Mouse (Mus musculus): ENCODE results near the gene Praf2. TPM values are rescaled to one million over a fixed set of nuclear protein-coding genes. Genes with fewer than 3 reads are reported as not detected.

The Praf2 gene
- polyA plus RNA-seq (2012; rRNA removed) = 90.1 and 91.4 TPM in 2 replicates

GRCm38 (mm10) chrX:7728215-7728921 lies at the start of gene Praf2:
Gene Praf2 (plus strand): TSS chrX:7728439.

GRCm38 (mm10) chrX:7680864-7681263 lies 47.4 kb upstream of the Praf2 start, which contains the start of gene Magix:
Gene Magix (minus strand): TSS chrX:7681251.

DNA sequence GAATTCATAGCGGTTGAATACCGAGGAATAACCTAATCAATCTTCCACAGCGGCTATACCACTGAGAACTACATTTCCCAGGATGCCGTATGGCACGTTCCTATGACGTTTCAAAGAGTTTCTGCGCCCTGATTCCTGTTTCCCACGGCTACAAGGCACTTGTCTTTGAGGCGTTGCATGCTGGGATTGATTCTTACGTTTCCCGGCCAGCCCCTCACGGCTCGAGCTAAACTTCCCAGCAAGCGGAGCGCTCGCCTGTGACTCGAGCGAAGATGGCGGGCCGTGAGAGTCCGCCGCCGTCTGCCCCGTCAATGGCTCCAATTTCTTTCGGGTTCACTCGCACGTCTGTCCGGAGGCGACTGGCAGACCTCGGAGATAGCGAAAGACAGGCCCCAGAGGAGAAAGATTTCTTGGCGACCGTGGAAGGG lies 31.3 kb upstream of the Praf2 start, which contains the start of gene Gpkow:
Gpkow (plus strand) TSS at position 178 of the 428 bp plus-strand sequence.

GRCm38 (mm10) chrX:7714135-7714899 lies 13.9 kb upstream of the Praf2 start, which contains the start of gene Wdr45:
Gene Wdr45 (plus strand): TSS chrX:7714333.

GRCm38 (mm10) chrX:7721514-7722281 lies 6.5 kb upstream of the Praf2 start, which contains the start of gene Gm45208:
Gene Gm45208 (plus strand): TSS chrX:7722245.

GRCm38 (mm10) chrX:7750432-7751116 lies 22.3 kb downstream of the Praf2 start, which contains the start of gene Ccdc120:
Gene Ccdc120 (minus strand): TSS chrX:7750905.

DNA sequence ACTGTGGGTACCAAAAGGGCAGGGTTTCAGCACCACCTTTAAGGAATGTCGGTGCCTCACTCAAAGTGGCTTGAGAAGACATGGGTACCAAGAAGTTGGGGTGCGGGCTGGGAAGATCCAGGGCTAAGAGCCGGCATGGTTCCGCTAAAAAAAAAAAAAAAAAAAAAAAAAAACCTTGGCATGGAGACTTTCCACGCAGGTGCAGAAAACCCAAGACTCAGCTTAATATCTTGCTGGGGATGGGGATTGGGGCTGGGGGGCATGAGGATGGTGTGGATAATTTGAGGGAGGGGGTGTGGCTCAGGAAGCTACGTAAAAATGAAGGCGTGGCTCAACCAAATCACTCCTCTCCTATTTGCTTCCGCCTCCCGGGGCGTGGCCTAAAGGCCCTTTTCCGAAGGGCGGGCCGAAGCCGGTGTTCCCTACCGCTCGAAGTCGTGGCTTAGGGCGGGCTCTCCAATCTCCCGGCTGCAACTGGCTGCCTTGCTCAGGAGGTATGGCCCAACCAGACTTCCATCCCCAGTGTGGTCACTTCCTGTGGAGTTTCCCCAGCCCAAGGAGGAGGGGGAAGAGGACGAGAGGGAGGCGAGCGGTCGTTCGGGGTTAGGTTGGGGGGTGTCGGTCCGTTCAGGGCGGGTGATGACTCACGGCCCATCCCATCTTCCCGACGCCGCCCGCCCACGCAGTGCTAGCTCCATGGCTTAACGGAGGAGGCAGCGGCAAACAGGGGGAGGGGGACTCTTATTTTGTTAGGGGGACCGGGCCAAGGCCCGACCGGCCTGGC lies 34.1 kb downstream of the Praf2 start, which contains the start of gene Tfe3:
Tfe3 (plus strand) TSS at position 424 of the 784 bp plus-strand sequence.

Other genes starting within 250 kb of the Praf2 start
- 0.17 TPM in 1 of 2 replicates, not detected in the other for gene Foxp3, start 154.8 kb upstream of the Praf2 start, polyA plus RNA-seq (2012; rRNA removed)
- 5.7 and 6.3 TPM in 2 replicates for gene Ppp1r3f, start 154.2 kb upstream of the Praf2 start, polyA plus RNA-seq (2012; rRNA removed)
- 21.8 and 22.6 TPM in 2 replicates for gene Ccdc22, start 122.9 kb upstream of the Praf2 start, polyA plus RNA-seq (2012; rRNA removed)
- gene Cacna1f, start 121.4 kb upstream of the Praf2 start, polyA plus RNA-seq (2012; rRNA removed) = 0.07 TPM in 1 of 2 replicates, not detected in the other
- 2.7 and 3.3 TPM in 2 replicates for gene Syp, start 90.0 kb upstream of the Praf2 start, polyA plus RNA-seq (2012; rRNA removed)
- 31.8 and 33.4 TPM in 2 replicates for gene Prickle3, start 71.2 kb upstream of the Praf2 start, polyA plus RNA-seq (2012; rRNA removed)
- 149 and 231 TPM in 2 replicates for gene Plp2, start 57.0 kb upstream of the Praf2 start, polyA plus RNA-seq (2012; rRNA removed)
- 3.4 and 4.6 TPM in 2 replicates for gene Magix, start 47.2 kb upstream of the Praf2 start, polyA plus RNA-seq (2012; rRNA removed)
- gene Gpkow, start 31.3 kb upstream of the Praf2 start, polyA plus RNA-seq (2012; rRNA removed) = 7.9 and 9.3 TPM in 2 replicates
- gene Wdr45, start 14.1 kb upstream of the Praf2 start, polyA plus RNA-seq (2012; rRNA removed) = 46.9 and 64.6 TPM in 2 replicates
- gene Gm45208, start 6.2 kb upstream of the Praf2 start, polyA plus RNA-seq (2012; rRNA removed) = 0.71 and 1.6 TPM in 2 replicates
- gene Ccdc120, start 22.5 kb downstream of the Praf2 start, polyA plus RNA-seq (2012; rRNA removed) = 29.6 and 35.3 TPM in 2 replicates
- gene Tfe3, start 34.1 kb downstream of the Praf2 start, polyA plus RNA-seq (2012; rRNA removed) = 35.2 and 35.4 TPM in 2 replicates
- 34.1 and 34.5 TPM in 2 replicates for gene Gripap1, start 61.3 kb downstream of the Praf2 start, polyA plus RNA-seq (2012; rRNA removed)
- 2.3 and 3.0 TPM in 2 replicates for gene Kcnd1, start 93.8 kb downstream of the Praf2 start, polyA plus RNA-seq (2012; rRNA removed)
- 27.6 and 29.9 TPM in 2 replicates for gene Otud5, start 112.9 kb downstream of the Praf2 start, polyA plus RNA-seq (2012; rRNA removed)
- 16.5 and 18.2 TPM in 2 replicates for gene Pim2, start 149.8 kb downstream of the Praf2 start, polyA plus RNA-seq (2012; rRNA removed)
- gene Slc35a2, start 155.6 kb downstream of the Praf2 start, polyA plus RNA-seq (2012; rRNA removed) = 129 and 132 TPM in 2 replicates
- 53.7 and 69.5 TPM in 2 replicates for gene Pqbp1, start 170.8 kb downstream of the Praf2 start, polyA plus RNA-seq (2012; rRNA removed)
- 41.8 and 57.6 TPM in 2 replicates for gene Timm17b, start 170.9 kb downstream of the Praf2 start, polyA plus RNA-seq (2012; rRNA removed)
- gene Gm10491, start 179.4 kb downstream of the Praf2 start, polyA plus RNA-seq (2012; rRNA removed) = not detected in 2 replicates
- gene Gm10490, start 181.1 kb downstream of the Praf2 start, polyA plus RNA-seq (2012; rRNA removed) = not detected in 2 replicates
- 1.9 and 2.3 TPM in 2 replicates for gene Pcsk1n, start 191.4 kb downstream of the Praf2 start, polyA plus RNA-seq (2012; rRNA removed)
- not detected in 2 replicates for gene Eras, start 200.2 kb downstream of the Praf2 start, polyA plus RNA-seq (2012; rRNA removed)
- gene Hdac6, start 219.4 kb downstream of the Praf2 start, polyA plus RNA-seq (2012; rRNA removed) = 51.2 and 62.0 TPM in 2 replicates
- gene Gata1, start 249.6 kb downstream of the Praf2 start, polyA plus RNA-seq (2012; rRNA removed) = 8.0 and 9.2 TPM in 2 replicates

All from ovary, adult 2 months (tissue).